Mouse (Mus musculus) T-helper 1 cell (primary cell): ENCODE data around the gene Olfr353.

Experiments
- in situ Hi-C: fragments of 300-600 bp; cut with MboI, MseI; formaldehyde crosslinking; loops from one replicate; pipeline ENCODE4 v1.15.1; 2025; ENCODE audit warnings: high pct_unique_total_duplicates

The Olfr353 gene

DNA sequence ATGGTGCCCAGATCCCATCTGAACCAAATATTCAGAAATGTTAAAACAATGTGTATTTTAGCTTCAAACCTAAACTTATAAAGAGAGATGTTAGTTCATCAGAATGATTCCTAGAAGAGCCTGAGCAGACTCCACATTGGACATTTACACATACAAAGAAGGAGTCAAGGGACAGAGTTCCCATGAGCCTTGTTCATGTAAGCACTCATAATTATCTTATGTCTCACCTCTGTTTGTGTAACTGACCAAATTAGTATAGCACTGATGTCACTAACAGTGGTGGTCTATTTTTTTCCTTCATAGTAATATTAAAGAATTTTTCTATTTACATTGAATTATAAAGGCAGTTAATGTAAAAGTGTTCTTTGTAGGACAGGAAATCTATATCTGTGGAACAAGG is at the start of gene Olfr353:
TSS of gene Olfr353 (minus strand) at position 101 of the 400 bp plus-strand sequence.
- in situ Hi-C loops, result no loop called here

DNA sequence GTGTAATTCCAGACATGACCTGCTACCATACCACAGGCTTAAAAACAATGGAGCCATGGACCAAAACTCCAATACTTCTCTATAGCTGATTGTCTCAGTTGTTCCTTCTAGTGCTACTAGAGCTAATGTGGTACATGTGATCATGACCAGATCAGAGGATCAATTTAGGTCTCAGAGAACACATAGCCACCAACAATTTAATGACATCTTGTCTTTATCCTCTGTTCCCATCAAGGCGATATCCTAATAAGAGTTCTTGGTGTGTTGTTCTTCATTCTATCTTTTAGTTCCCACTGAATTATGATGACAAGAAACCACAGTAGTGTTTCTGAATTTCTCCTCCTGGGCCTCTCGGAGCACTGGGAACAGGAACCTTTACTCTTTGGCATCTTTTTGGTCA is 44.1 kb upstream of the Olfr353 start, which contains the start of gene Olfr356:
TSS of gene Olfr356 (plus strand) at position 301 of the 400 bp plus-strand sequence.
- in situ Hi-C loops, result no loop called here

DNA sequence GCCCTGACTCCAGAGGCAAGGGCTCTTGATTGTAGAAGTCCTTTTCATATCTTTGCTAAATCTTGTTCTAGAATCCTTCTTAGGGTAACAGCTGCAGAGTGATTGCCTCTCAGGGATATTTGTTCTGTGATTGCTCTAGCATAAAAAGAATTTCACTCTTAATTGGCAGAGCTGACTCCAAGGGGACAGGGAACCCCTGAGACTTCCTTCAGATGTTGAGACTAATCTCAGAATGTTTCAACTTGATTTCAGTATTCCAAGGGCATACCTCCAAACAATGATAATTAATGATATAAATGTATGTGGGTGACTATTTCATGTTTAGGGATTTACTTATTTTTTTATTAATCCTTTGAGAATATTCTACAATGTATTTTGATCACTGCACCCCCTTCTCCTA is 36.1 kb upstream of the Olfr353 start, which contains the start of gene Olfr355:
TSS of gene Olfr355 (minus strand) at position 101 of the 400 bp plus-strand sequence.
- in situ Hi-C loops, result no loop called here

DNA sequence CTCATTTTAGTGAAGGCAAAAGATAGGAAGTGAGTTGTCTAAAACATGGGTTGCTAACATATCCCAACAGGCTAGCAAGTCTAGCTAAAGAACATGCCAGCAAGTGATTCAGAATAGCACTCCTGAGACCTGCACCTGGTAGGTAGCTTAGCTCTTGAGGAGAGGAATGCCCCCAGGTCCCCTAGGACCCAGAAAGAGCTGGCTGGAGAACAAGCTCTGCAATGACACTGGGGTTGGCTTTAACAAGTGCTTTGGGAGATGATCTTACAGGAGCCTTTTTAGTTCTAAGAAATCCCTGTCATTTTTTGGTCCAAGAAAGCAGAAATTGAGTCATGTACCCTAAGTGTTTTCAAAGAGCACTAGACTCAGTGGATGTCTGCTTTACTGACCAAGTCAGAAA is 12.6 kb upstream of the Olfr353 start, which contains the start of gene Olfr354:
TSS of gene Olfr354 (plus strand) at position 301 of the 400 bp plus-strand sequence.
- in situ Hi-C loops, result no loop called here

DNA sequence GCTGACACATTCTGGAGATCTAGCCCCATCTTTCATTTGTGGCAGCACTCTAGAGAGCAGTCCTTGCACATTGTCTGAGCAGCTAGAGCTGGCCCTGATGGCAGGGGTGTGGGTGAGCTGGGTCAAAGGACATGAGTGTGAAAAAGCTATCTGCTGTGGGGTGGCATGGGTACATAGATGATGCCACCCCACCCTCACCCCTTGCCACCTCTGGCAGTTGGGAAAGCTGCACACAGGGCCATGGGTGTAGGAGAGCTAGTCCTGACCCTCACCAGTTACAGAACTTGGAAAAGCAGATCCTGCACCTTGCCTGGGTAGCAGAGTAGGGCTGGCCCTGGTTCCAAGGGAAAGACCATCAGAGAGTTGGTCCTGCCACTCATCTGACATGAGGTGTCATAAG is 4.4 kb upstream of the Olfr353 start:
- in situ Hi-C loops, result no loop called here

DNA sequence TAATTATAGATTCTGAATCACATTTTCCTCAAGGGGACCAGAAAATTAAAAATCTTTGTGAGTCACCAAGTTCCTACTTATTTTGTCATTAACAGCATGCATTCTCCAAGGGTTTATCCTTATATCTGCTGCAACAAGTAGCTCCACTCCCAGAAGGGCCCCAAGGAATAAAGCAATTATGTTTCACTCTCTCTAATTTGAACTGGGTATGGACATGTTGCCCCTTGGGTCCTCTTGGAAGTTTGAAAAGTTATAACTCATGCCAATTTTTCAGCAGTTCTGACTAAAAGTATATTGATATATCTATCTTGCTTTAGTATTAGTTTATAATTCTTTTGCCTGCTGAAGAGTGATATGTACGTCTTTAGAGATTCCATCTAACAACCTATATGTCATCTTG is 24.6 kb downstream of the Olfr353 start, which contains the start of gene Olfr352:
TSS of gene Olfr352 (plus strand) at position 301 of the 400 bp plus-strand sequence.
- in situ Hi-C loops, result no loop called here

DNA sequence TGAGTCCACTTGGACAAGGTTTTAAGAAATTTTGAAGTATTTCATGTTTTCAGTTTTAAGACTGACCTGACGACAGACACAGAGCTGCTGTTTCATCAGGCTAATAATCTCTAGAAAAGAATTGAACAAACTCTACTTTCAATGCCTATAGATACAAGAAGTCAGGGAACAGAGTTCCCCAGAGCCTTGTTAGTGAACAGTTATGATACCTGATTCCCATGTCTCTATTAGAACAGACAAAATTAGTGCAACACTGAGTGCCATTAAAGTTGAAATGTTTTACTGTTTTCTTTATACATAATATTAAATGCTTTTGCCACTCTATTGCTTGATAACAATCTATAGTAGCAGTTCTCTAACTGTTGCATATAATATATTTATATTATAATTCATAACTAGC is 30.2 kb downstream of the Olfr353 start, which contains the start of gene Olfr351:
TSS of gene Olfr351 (minus strand) at position 101 of the 400 bp plus-strand sequence.
- in situ Hi-C loops, result no loop called here

DNA sequence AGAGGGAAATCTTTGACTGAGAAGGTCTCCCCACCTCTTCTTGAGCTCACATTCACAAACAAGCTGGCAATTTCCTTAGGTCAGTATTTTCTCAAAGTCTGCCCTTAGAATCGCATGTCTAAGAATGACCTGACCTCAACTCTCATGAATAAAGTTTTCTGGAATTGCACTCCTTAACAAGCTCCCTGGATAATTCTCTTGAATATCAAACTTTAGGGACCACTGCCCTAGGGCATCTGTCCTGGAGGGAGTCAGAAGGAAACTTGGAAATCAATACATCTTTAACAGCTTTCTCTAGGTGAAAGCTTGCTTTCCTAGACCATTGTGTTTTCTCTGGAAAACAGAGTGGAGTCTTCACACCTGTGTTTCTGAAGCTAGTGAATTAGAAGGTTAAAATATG is 46.7 kb downstream of the Olfr353 start, which contains the start of gene Olfr350:
TSS of gene Olfr350 (plus strand) at position 301 of the 400 bp plus-strand sequence.
- in situ Hi-C loops, result no loop called here
